Mouse (Mus musculus) olfactory bulb, adult 2 months (tissue): ENCODE results near the gene Inhbe.

Experiments
- CTCF ChIP-seq: fragments of 200-500 bp; IDR thresholded peaks from 2 replicates; pipeline ENCODE4 v1.5.1; 2012; ENCODE audit warnings: low read depth, mild to moderate bottlenecking, low read length, moderate library complexity; ENCODE audit not compliant: insufficient read depth
- POLR2A ChIP-seq: fragments of 200-500 bp; IDR thresholded peaks from 2 replicates; pipeline ENCODE4 v1.6.1; 2012; ENCODE audit warnings: mild to moderate bottlenecking, low read depth, low read length, moderate library complexity; ENCODE audit not compliant: insufficient read depth

- no peak for TF ChIP-seq CTCF
- no peak for TF ChIP-seq POLR2A
Observed at GRCm38 (mm10) chr10:127317277-127317676, 36.9 kb downstream of the Inhbe start.
